Mouse (Mus musculus) stomach, postnatal 0 days (tissue): ENCODE measurements at regions not wholly inside any gene's neighbourhood (a gene's known extent, or its start where the extent isn't known, plus 50 kb on each side); places are given as distances from the start of the nearest gene placed in this dataset.

ENCODE experiments used
- CTCF ChIP-seq: IDR thresholded peaks from 2 replicates; pipeline ENCODE4 v1.5.1; 2016; ENCODE audit warnings: antibody characterized with exemption, low read depth, mild to moderate bottlenecking, moderate library complexity
- EP300 ChIP-seq: optimal IDR thresholded peaks from 2 replicates; pipeline ENCODE3; 2016; ENCODE audit warnings: antibody characterized with exemption

DNA sequence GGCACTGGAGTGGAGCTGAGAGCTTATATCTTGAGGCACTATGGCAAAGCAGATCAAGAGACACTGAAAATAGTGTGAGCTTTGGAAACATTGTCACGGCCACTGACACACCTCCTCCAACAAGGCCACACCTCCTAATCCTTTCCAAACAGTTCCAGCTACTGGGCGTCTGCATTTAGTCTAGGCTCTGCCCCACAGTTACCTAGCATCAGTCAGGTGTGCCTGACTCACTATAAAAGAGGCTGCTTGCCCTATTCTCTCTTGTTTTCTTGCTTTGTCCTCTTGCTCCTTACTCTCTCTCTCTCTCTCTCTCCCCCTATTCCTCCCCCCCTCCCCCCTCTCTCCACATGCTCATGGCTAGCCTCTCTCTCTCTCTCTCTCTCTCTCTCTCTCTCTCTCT lies 142.0 kb upstream of the Trim24 start:
- TF ChIP-seq EP300 (no peak), CTCF (no peak)
